Mouse (Mus musculus) lung, postnatal 0 days (tissue): ENCODE measurements around the gene Nsun3. TPM values are rescaled to one million over a fixed set of nuclear protein-coding genes. Genes with fewer than 3 reads are reported as not detected.

Experiments used
- ATAC-seq: fragments of 200-750 bp; cut with Nextera tagmentation; 2 replicates; pipeline ENCODE4 v1.8.0; 2017; ENCODE audit warnings: moderate library complexity
- DNase-seq: peaks from one replicate; pipeline ENCODE4 v3.0.0-alpha.2; 2016; ENCODE audit warnings: low spot score
- H3K27ac ChIP-seq: fragments of 300-500 bp; sonication (generic); 2 replicates; pipeline ENCODE4 v1.5.1; 2014; ENCODE audit warnings: antibody characterized with exemption, mild to moderate bottlenecking, low read length, mixed read lengths
- H3K27me3 ChIP-seq: fragments of 300-500 bp; sonication (generic); replicated peaks from 2 replicates; pipeline ENCODE4 v1.6.1; 2014; ENCODE audit warnings: low read length, mixed read lengths; ENCODE audit not compliant: insufficient read depth
- H3K36me3 ChIP-seq: fragments of 300-500 bp; sonication (generic); 2 replicates; pipeline ENCODE4 v1.6.1; 2014; ENCODE audit warnings: low read length, mixed read lengths; ENCODE audit not compliant: insufficient read depth
- H3K4me1 ChIP-seq: fragments of 300-500 bp; sonication (generic); 2 replicates; pipeline ENCODE4 v1.6.1; 2014; ENCODE audit warnings: antibody characterized with exemption, low read depth, low read length, mixed read lengths; ENCODE audit not compliant: insufficient read depth
- H3K4me2 ChIP-seq: fragments of 300-500 bp; sonication (generic); replicated peaks from 2 replicates; pipeline ENCODE4 v1.6.1; 2014; ENCODE audit warnings: low read depth, mild to moderate bottlenecking, low read length, moderate library complexity, mixed read lengths
- H3K4me3 ChIP-seq: fragments of 300-500 bp; sonication (generic); 2 replicates; pipeline ENCODE4 v1.5.1; 2014; ENCODE audit warnings: low read depth, low read length
- H3K9ac ChIP-seq: fragments of 300-500 bp; sonication (generic); replicated peaks from 2 replicates; pipeline ENCODE4 v1.6.1; 2014; ENCODE audit warnings: low read depth, mild to moderate bottlenecking
- H3K9me3 ChIP-seq: fragments of 300-500 bp; sonication (generic); 2 replicates; pipeline ENCODE4 v1.6.1; 2016; ENCODE audit warnings: low read length, mixed read lengths
- CTCF ChIP-seq: IDR thresholded peaks from 2 replicates; pipeline ENCODE4 v1.5.1; 2016; ENCODE audit warnings: antibody characterized with exemption, mild to moderate bottlenecking
- EP300 ChIP-seq: IDR thresholded peaks from 2 replicates; pipeline ENCODE4 v1.6.1; 2016; ENCODE audit warnings: antibody characterized with exemption, mild to moderate bottlenecking, control low read depth
- WGBS: fragments of 180-500 bp; shearing (Covaris S2); extraction: QIAGEN DNeasy Blood & Tissue Kit; methylation state at CpG from one replicate; pipeline ENCODE4 v1.1.7; 2014; 5-methylcytosine and 5-hydroxymethylcytosine counted together
- polyA plus RNA-seq: library from polyadenylated mRNA; unstranded; fragments of >200 nt; fragmentation: Nextera tagmentation; extraction: Ambion mirVana; gene quantifications from 2 replicates; pipeline ENCODE4 v1.2.1, GENCODE M21; 2015

Gene Nsun3
- polyA plus RNA-seq, result 5.6 and 6.2 TPM in 2 replicates

GRCm38 (mm10) chr16:62786621-62787331, at the start of gene Nsun3:
TSS of gene Nsun3 (minus strand) at chr16:62786818.
- 1% methylated on average over 41 of the region's 41 CpGs for WGBS
- no peaks in the 10 kb centered on the region for H3K36me3 ChIP-seq
- H3K4me3 ChIP-seq, result peak within 1 kb of the TSS; percentile 63
- H3K4me2 ChIP-seq, result peak within 1 kb of the TSS; percentile 68
- ATAC-seq (peak; percentile 99), DNase-seq (peak; percentile 99)
- peak within 1 kb of the TSS; percentile 68 for H3K9ac ChIP-seq
- H3K27ac ChIP-seq, result peak within 1 kb of the TSS; percentile 92
- TF ChIP-seq EP300, result peak; percentile 98
- peak; percentile 29 for TF ChIP-seq CTCF
- H3K4me1 ChIP-seq, result peaks cover 3% of the 10 kb centered on the region; the same call in 1 of the 2 replicates
- no peaks in the 10 kb centered on the region for H3K27me3 ChIP-seq
- H3K9me3 ChIP-seq, result no peaks in the 10 kb centered on the region

DNA sequence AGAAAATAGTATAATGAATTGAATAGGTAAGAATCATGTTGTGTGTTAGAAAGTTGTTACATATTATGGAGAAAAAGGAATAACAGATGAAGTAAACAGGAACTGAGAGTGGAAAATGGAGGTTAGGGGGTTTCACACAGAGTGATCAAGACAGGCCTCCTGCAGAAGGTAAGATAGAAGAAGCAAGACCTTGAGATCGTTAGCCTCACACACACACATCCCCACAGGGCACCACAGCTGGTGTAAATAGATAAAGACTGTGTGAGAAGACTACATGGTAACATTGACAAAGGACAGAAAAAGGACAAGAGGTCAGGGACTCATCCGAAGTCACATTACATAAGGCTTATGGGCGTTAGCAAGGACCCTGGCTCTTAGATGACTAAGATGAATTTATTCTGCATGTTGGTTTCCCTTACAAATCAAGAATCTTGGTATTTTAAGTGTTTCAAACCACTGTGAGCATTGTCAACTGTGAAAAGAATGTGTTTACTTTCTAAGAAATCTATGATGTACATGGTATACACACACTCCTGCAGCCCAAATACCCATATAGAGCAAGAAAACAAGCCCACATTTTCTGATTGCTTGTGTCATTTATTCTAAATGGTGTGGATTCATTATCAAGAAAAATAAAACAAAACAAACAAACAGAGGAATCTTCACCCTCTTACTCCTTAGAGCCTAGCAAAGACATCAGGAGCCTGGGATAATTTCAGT, 47.6 kb upstream of the Nsun3 start:
- WGBS, result 38% methylated on average over 3 of the region's 3 CpGs
- ATAC-seq (no peak), DNase-seq (no peak)
- H3K9ac ChIP-seq, result no peak overlapping the region
- H3K4me3 ChIP-seq, result no peak overlapping the region
- no peak overlapping the region for H3K4me2 ChIP-seq
- no peak overlapping the region for H3K27ac ChIP-seq
- H3K9me3 ChIP-seq, result no peaks in the 10 kb centered on the region
- H3K4me1 ChIP-seq, result no peaks in the 10 kb centered on the region
- H3K36me3 ChIP-seq, result no peaks in the 10 kb centered on the region
- TF ChIP-seq EP300 (no peak), CTCF (no peak)
- H3K27me3 ChIP-seq, result no peaks in the 10 kb centered on the region

- TF ChIP-seq EP300, result no peak
- peak; percentile 84 for TF ChIP-seq CTCF
These were observed 45.9 kb upstream of the Nsun3 start for GRCm38 (mm10) chr16:62832481-62832880.

GRCm38 (mm10) chr16:62832027-62832426, 45.4 kb upstream of the Nsun3 start:
- no peak overlapping the region for H3K4me3 ChIP-seq
- no peak overlapping the region for H3K9ac ChIP-seq
- no peak for DNase-seq
- H3K4me2 ChIP-seq, result no peak overlapping the region
- H3K27me3 ChIP-seq, result no peaks in the 10 kb centered on the region
- no peak overlapping the region for H3K27ac ChIP-seq
- ATAC-seq, result peak; percentile 52
- no peaks in the 10 kb centered on the region for H3K36me3 ChIP-seq
- TF ChIP-seq EP300 (no peak), CTCF (no peak)
- WGBS, result 82% methylated on average over 2 of the region's 2 CpGs
- H3K9me3 ChIP-seq, result no peaks in the 10 kb centered on the region
- H3K4me1 ChIP-seq, result no peaks in the 10 kb centered on the region

More at GRCm38 (mm10) chr16:62832481-62832880, 45.9 kb upstream of the Nsun3 start:
- no peak overlapping the region for H3K27ac ChIP-seq
- ATAC-seq (peak; percentile 80), DNase-seq (peak; percentile 69)
- no peak overlapping the region for H3K4me2 ChIP-seq
- no peak overlapping the region for H3K4me3 ChIP-seq
- no peaks in the 10 kb centered on the region for H3K9me3 ChIP-seq
- H3K36me3 ChIP-seq, result no peaks in the 10 kb centered on the region
- no peaks in the 10 kb centered on the region for H3K4me1 ChIP-seq
- no peaks in the 10 kb centered on the region for H3K27me3 ChIP-seq
- no peak overlapping the region for H3K9ac ChIP-seq
- WGBS, result 12% methylated on average over 4 of the region's 4 CpGs

GRCm38 (mm10) chr16:62826156-62827001, 39.8 kb upstream of the Nsun3 start:
- Histone ChIP-seq H3K27ac (no peak overlapping the region), H3K4me2 (no peak overlapping the region), H3K9me3 (no peaks in the 10 kb centered on the region), H3K27me3 (no peaks in the 10 kb centered on the region), H3K36me3 (no peaks in the 10 kb centered on the region), H3K4me3 (no peak overlapping the region), H3K9ac (no peak overlapping the region), H3K4me1 (no peaks in the 10 kb centered on the region)
- DNase-seq (peak; percentile 81), ATAC-seq (no peak)
- 65% methylated on average over 12 of the region's 12 CpGs for WGBS
- TF ChIP-seq EP300, result no peak
- TF ChIP-seq CTCF, result peak; percentile 85

- DNase-seq, result no peak
- Histone ChIP-seq H3K4me2 (no peak overlapping the region), H3K27ac (no peak overlapping the region), H3K9me3 (no peaks in the 10 kb centered on the region), H3K27me3 (no peaks in the 10 kb centered on the region), H3K4me1 (no peaks in the 10 kb centered on the region), H3K9ac (no peak overlapping the region), H3K36me3 (no peaks in the 10 kb centered on the region), H3K4me3 (no peak overlapping the region)
- TF ChIP-seq CTCF, result no peak
- no peak for TF ChIP-seq EP300
- no peak for ATAC-seq
- WGBS, result 95% methylated on average over 6 of the region's 6 CpGs
These were observed 35.9 kb upstream of the Nsun3 start for GRCm38 (mm10) chr16:62822472-62822871.
